Mouse (Mus musculus): ENCODE data around the gene Cdkal1.

- TF ChIP-seq ZNF384 (IDR thresholded peaks at IDR 0.05; ENCODE audit: low read depth, low read length) (no peak), GABPA (IDR thresholded peaks at IDR 0.05; ENCODE audit: insufficient replicate concordance, low read depth, low read length) (no peak), EP300 (IDR thresholded peaks at IDR 0.05; ENCODE audit: low read length) (no peak), ZKSCAN1 (IDR thresholded peaks at IDR 0.05; ENCODE audit: borderline replicate concordance, low read depth, low read length) (no peak), CTCF (conservative IDR thresholded peaks at IDR 0.05 in 1 of 2, IDR thresholded peaks at IDR 0.05 in 1 of 2; ENCODE audit: low read depth in 2 of 2, low read length in 2 of 2) (no peak), POLR2A (IDR thresholded peaks at IDR 0.05; ENCODE audit: low read depth, low read length) (no peak), NELFE (IDR thresholded peaks at IDR 0.05; ENCODE audit: low read depth, low read length) (no peak), USF2 (conservative IDR thresholded peaks at IDR 0.05; ENCODE audit: low read depth, low read length) (no peak), ELF1 (IDR thresholded peaks at IDR 0.05; ENCODE audit: low read depth, low read length) (no peak)
These were observed 504.3 kb downstream of the Cdkal1 start for GRCm38 (mm10) chr13:29351023-29351684.
